Mouse (Mus musculus) CD4-positive helper T cell, adult 2 months (primary cell): ENCODE data around the gene Dlg1.
"Not testable (repeated sequence)": the region's sequence is repeated elsewhere in the genome, so short reads cannot be mapped to it uniquely, and the experiment has no call there.

Source experiments
- DNase-seq: peaks from one replicate; pipeline ENCODE4 v3.0.0-alpha.2; 2012; ENCODE audit warnings: low read depth, missing footprints, low spot score

The Dlg1 gene

GRCm38 (mm10) chr16:31655531-31655930 is 7.7 kb upstream of the Dlg1 start:
- DNase-seq: no peak

DNA sequence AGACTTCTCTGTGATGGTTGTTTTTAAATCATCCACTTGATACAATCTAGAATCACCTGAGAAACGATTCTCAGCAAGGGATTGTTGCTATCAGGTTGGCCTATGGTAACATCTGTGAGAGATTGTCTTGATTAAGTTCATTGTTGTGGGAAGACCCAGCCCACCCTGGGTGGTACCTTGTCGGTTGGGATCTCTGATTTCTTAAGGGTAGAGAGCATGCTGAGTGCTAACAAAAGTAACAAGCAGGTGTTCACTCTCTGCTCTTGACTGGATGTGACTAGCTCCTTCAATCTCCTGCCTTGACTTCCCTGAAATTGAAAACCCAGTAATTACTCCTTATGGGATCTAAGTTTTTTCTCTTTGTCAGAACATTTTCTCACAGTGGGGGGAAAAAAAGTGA is 5.7 kb upstream of the Dlg1 start:
- no peak for DNase-seq

DNA sequence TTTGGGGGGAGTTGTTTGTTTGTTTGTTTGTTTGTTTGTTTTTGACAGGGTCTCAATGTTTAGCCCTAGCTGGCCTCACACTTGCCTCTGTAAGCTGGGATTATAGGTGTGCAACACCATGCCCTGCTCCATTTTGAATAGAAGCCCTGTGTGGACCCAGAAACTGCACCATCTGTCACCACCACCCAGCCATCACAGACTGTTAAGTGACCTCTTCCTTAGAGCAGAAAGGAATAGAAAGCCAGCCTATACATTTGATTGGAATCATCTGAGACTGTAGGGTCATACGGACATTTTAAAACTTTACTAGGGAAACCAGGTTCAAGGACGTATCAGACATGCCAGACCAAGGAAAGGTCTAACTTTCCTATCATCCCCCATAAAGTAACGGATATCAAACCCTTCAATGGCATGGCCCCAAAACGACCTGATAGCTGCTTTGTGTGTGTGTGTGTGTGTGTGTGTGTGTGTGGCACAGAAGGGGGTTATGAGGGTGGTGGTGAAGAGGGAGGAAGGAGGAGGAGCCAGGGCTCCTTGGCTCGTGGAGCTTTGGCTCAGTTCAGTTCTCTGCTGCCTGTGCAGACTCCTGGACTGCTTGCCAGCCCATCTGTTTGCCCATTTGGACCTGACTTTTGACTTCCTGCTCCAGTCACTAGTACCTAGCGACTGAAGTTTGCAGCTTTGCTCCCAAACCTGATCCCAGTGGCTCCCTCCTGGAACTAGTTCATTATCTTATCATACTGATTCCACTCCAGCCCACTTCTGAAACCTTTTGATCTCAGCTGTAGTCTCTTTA is 4.5 kb upstream of the Dlg1 start:
- DNase-seq: no peak

DNA sequence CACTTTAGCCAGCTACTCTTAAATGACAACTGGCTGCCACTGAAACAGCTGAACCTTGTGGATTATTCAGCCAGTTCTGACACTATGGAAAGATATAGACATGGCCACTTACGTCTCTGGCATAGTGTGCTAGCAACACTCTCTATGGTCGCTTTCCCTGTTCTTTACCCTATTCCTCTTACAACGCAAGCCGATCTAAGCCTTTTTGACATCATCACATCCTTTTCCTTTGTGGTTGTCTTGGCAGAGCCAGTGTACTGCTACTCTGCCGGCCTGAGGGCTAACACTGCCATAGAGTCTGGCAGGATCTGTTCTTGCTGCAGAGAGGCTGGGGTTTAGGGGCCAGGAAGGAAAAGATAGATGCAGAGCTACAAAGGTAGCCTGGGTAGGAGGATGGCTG is 3.8 kb upstream of the Dlg1 start:
- no peak for DNase-seq

GRCm38 (mm10) chr16:31662556-31663378 is 476 bp upstream of the Dlg1 start:
- no peak for DNase-seq

- no peak for DNase-seq
These were observed 999 bp downstream of the Dlg1 start for GRCm38 (mm10) chr16:31664287-31664597.

GRCm38 (mm10) chr16:31672202-31672601 is 9.0 kb downstream of the Dlg1 start:
- DNase-seq: no peak

DNA sequence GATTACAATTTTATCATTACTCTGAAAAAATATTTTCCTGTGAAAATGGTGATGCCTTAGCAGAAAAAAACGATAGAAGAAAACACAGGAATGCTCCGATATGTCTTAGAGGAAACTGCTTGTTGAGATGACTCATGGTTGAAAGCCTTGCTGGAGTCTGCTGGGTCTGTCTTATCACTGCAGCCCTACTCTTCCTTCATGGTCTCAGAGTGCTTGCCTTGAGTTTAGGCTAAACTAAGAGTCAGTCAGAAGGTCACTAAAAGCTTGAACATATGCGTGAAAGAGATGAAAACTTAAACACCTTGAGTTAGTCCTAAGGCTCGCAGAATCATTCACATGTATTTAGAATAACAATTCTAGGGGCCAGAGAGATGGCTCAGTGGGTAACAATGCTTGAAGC is 14.2 kb downstream of the Dlg1 start:
- DNase-seq: no peak

- no peak for DNase-seq
These were observed 19.0 kb downstream of the Dlg1 start for GRCm38 (mm10) chr16:31682291-31682690.

DNA sequence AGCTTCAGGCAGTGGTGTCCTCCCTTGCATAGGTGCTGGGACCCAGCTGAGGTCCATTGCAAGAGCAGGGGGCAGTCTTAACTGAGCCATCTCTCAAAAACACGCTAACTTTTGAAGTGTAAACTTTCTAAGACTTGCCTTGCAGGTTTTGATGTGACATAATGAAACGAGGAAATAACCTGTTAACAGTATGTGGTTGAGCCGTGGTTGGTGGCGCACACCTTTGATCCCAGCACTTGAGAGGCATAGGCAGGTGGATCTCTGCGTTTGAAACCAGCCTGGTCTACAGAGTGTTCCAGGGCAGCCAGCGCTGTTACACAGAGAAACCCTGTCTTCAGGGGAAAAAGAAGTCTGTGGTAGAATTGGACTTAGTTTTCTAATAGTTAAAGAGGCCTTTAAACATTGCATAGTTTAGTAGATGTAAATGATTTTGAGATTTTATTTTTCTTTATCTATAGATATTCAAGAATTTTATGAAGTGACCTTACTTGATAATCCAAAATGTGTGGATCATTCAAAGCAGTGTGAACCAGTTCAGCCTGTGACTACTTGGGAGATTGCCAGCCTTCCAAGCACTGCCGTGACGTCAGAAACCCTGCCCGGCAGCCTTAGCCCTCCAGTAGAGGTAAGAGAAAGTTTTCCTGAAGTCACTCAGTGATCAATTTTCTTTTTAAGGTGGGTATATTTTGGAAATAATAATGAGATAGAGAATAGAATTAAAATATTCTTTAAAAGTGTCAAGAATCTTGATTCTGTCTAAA is 20.6 kb downstream of the Dlg1 start:
- DNase-seq: peak; percentile 61

DNA sequence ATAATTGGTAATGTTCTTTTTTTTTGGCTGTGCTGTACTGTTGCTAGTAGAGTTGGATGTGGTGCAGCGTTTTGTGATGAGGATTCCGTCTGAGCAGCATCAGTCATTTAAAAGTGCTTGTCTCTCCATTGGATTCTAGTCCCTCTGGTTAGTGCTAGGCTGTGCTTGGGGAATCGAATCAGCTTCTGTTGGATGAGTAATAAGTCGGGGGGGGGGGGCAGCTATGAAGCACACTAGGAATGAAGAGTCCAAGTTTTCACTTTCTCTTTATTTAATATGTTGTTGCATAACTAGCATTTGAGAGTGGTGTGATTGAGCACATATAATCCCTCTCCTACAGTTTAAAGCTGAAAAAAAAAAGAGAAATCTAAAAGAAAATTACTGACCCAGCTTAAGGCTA is 21.5 kb downstream of the Dlg1 start:
- no peak for DNase-seq

DNA sequence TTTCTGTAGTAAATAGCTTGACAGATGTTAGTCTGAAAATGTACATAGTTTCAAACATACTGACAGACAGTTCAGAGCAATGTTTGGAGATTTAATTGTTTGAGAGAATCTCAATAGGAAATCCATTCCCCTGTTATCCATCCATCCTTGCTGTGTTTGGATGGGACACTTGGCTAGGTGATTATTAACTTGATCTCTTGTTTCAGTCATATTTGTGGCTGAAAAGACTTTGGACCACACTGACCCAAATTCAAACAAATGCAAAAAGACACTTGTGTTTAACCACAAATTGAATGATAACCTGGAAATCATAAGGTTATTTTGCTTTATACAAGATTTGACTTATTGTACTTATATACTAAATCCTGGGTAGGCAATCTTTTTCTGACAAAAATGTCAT is 24.5 kb downstream of the Dlg1 start:
- DNase-seq: no peak

DNA sequence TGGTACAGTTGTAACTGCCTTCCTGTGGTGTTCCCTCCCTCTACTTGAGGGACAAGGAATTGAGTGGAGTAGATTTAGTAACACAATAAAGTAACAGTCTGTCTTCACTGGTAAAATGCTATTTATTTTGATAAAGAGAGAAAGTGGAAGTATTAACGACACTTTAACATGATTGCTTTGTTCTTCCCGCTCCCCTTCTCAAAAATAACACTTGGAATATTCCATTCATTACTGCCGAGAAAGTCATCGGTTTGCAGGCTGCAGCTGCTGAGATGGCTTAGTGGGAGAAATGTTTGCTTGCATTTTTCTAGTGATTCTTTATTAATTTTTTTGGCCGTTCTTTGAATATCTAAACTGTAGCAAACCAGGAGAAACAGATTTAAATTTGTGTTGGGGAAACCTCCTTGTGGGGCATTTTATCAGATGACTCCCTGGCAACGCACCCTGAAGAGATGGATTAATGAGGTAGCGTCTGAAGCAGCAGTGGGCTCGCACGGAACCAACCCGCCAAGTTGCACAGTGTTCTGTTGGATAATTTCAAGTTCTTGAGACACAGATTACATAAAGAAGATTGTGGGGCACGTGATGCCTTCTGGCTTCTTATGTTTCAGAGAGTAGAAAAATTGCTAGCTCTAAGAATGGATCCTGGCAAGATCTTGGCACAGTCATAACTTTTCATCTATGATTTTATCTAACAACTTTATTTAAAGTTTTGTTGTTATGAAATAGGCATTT is 32.2 kb downstream of the Dlg1 start:
- DNase-seq: no peak

GRCm38 (mm10) chr16:31696367-31696766 is 33.1 kb downstream of the Dlg1 start:
- DNase-seq: peak; percentile 3

- no peak for DNase-seq
These were observed 34.1 kb downstream of the Dlg1 start for GRCm38 (mm10) chr16:31697341-31697740.

- DNase-seq: peak; percentile 18
These were observed 42.0 kb downstream of the Dlg1 start for GRCm38 (mm10) chr16:31705213-31705612.

GRCm38 (mm10) chr16:31705904-31706303 is 42.7 kb downstream of the Dlg1 start:
- DNase-seq: no peak

DNA sequence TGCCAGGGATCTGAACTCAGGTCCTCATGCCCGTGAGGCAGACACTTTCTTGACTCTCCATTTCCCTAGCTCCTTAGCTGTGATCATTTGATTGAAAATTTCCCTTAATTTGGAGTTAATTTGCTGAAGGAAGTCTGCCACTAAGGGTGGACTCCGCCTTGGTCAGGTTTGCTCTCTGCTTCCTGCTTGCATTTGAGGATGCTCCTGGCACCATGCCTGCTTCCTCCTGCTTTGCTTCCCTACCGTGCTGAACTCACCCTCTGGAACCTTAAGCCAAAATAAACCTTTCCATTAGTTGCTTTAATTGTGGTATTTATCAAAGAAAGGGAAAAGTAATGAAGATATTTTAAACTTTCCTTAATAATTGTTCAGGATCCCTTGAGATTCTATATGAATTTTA is 44.1 kb downstream of the Dlg1 start:
- DNase-seq: no peak

GRCm38 (mm10) chr16:31722991-31723390 is 59.7 kb downstream of the Dlg1 start:
- DNase-seq: no peak

DNA sequence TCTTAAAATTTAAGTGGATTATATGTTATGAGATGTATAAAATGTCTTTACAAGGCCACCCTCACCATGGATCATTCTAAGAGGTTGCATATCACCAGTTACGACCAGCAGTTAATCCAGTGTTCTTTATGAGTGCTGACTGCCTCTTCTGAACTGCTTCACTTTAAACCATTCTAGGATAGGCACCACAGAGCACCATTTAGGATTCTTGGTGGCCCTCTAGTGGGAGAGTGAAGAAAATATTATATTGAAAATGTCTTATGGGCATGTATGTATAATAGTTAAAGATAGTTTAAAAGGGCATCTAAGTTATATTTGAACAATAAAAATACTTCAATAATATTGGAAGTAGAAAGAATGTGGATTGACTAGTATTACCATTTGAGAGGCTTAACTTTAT is 60.9 kb downstream of the Dlg1 start:
- peak; percentile 21 for DNase-seq

DNA sequence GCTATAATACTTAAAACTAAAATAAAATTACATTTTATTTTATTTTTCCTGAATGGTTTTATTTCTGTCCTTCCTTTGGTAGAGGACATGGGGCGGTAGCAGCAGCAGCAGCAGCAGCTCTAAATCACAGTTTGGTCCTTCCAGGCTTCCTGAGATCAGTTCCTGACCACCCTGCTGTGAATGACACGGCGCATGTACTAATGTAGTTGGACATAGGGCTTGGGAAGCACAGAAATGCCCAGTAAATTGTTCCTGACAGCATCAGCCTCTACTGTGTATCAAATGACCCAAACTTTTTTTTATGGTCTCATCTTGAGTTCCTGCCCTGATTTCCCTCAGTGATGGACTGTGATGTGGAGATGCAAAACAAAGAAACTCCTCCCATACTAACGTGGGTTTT is 61.6 kb downstream of the Dlg1 start:
- DNase-seq: no peak

DNA sequence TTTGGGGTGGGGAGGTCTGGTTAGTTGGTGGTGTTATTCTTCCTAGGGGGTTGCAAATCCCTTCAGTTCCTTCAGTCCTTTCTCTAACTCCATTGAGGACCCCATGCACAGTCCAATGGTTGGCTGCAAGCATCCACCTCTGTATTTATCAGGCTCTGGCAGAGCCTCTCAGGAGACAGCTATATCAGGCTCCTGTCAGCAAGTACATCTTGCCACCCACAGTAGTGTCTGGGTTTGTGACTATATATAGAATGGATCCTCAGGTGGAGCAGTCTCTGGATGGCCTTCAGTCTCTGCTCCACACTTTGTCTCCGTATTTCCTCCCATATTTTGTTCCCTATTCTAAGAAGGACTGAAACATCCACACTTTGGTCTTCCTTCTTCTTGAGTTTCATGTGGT is 67.7 kb downstream of the Dlg1 start:
- DNase-seq: not testable (repeated sequence)
